Mouse (Mus musculus) heart, adult 9 months (tissue): Measurements from ENCODE around the gene Cst10.

ENCODE experiments used
- DNase-seq, 2 experiments: peaks; one replicate each; pipeline ENCODE4 v3.0.0; 2022; ENCODE audit warnings: low spot score in 2 of 2

Cst10 gene

GRCm38 (mm10) chr2:149404757-149405156 is at the start of gene Cst10:
Gene Cst10 (plus strand): TSS chr2:149405057.
- DNase-seq, result no peak

- DNase-seq, result no peak
These were observed 11.9 kb upstream of the Cst10 start for GRCm38 (mm10) chr2:149392951-149393350.

DNA sequence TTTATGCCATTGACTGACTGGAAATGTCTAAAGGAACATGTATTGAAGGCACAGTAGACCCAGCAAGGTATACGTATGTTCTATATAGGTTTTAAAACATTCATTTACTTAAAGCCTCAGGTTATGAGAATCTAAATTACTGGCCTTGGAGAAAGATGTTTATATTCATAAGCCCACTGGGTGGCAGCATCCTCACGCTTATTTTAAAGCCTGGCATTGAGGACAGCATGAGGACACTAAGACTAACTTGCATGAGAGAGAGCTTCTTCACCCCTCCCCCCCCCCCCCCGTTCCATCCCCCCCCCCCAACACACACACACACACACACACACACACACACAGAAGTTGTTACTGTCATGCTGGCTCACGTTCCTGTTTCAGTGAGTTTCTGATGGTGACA is 17.7 kb downstream of the Cst10 start:
- DNase-seq, result no peak
